Mouse (Mus musculus): Measurements from ENCODE around the gene Wdr31.
"Not testable (repeated sequence)": the region's sequence is repeated elsewhere in the genome, so short reads cannot be mapped to it uniquely, and the experiment has no call there.

Wdr31 gene

GRCm38 (mm10) chr4:62496815-62497214 is 26.1 kb upstream of the Wdr31 start:
- intact Hi-C loops (cut with DNase I), result no loop called here

GRCm38 (mm10) chr4:62495946-62496345 is 25.2 kb upstream of the Wdr31 start:
- intact Hi-C loops (cut with DNase I), result no loop called here

- intact Hi-C loops (cut with DNase I), result no loop called here
Observed at GRCm38 (mm10) chr4:62494230-62494629, 23.5 kb upstream of the Wdr31 start.

DNA sequence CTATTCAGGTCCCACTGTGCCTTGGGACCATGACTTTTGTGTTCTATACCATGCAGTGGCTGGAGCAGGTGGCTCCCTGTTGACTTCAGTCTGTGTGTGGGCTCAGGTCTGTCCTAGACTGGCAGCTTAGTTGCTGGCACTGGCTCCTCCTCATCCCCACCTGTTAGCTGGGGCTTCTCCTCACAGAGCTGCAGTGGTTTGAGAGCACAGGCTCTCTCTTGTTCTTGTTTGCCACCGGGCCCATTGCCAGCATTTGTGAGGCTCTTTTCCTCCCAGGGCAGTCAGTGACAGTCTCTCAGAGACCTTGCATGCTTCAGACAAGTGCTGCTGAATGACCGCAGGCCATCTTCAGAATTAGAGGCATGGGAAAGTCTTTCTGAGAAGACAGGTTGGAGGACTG is 22.0 kb upstream of the Wdr31 start:
- intact Hi-C loops (cut with DNase I), result no loop called here

- intact Hi-C loops (cut with DNase I), result no loop called here
Observed at GRCm38 (mm10) chr4:62487914-62488313, 17.2 kb upstream of the Wdr31 start.

GRCm38 (mm10) chr4:62487172-62487571 is 16.5 kb upstream of the Wdr31 start:
- intact Hi-C loops (cut with DNase I), result no loop called here

GRCm38 (mm10) chr4:62486162-62486696 is 15.5 kb upstream of the Wdr31 start:
- intact Hi-C loops (cut with DNase I), result no loop called here

GRCm38 (mm10) chr4:62485450-62486161 is 14.9 kb upstream of the Wdr31 start:
- intact Hi-C loops (cut with DNase I), result no loop called here

GRCm38 (mm10) chr4:62484928-62485327 is 14.2 kb upstream of the Wdr31 start:
- intact Hi-C loops (cut with DNase I), result no loop called here

DNA sequence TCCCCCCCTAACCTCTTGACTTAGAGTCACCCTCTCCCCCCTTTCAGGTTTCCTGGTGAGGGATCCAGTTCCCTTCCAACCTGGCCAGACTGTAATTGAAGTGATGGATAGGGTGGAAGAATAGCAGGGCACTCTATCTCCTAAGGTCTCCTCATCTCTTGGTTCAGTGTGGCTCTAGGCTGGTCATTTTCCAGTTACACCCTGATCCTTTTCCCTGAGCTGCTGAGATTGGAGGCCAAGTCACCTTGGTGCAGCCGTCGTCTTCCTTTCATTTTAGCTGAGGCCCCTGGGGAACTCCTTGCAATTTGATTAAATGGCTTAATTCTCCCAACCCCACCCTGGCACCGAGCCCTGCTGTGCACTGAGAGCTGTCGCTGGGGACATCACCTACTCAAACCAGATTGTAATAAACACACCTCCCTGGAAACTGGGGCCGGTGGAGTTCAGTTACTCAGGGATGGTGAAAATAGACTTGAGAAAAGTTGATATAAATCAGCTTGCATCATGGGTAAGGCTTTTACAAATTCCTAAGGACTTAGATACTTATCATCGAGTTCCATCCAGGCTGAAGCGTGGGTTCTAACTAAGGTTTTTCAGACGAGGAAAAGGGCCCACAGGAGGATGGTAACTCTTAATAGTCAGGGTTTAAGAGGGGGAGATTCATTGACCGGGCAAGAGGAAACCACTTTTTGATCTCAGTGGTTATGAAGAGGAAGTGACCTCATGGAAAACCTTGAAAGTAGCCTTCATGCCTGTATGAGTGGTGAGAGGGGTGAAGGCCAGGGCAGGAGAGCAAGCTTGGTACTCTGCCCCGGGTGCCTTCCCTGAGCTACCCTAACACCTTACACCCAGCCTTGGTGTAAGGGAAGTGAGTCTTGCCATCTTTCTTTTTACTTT is 10.3 kb upstream of the Wdr31 start:
- intact Hi-C loops (cut with DNase I), result no loop called here

- intact Hi-C loops (cut with DNase I), result no loop called here
Observed at GRCm38 (mm10) chr4:62479937-62480708, 9.4 kb upstream of the Wdr31 start, which contains the start of gene Bspry. TSS of gene Bspry (plus strand) at chr4:62480053.

DNA sequence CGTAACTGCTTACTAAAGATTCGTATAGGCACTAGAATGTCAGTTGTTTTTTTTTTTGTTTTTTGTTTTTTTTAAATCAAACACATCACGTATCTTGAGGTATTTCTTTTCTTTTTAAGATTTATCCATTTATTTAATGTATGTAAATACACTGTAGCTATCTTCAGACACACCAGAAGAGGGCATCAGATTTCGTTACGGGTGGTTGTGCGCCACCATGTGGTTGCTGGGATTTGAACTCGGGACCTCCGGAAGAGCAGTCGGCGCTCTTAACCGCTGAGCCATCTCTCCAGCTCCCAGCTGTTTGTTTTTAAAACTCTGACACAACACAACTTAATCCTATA is 8.9 kb upstream of the Wdr31 start:
- intact Hi-C loops (cut with DNase I), result not testable (repeated sequence)

DNA sequence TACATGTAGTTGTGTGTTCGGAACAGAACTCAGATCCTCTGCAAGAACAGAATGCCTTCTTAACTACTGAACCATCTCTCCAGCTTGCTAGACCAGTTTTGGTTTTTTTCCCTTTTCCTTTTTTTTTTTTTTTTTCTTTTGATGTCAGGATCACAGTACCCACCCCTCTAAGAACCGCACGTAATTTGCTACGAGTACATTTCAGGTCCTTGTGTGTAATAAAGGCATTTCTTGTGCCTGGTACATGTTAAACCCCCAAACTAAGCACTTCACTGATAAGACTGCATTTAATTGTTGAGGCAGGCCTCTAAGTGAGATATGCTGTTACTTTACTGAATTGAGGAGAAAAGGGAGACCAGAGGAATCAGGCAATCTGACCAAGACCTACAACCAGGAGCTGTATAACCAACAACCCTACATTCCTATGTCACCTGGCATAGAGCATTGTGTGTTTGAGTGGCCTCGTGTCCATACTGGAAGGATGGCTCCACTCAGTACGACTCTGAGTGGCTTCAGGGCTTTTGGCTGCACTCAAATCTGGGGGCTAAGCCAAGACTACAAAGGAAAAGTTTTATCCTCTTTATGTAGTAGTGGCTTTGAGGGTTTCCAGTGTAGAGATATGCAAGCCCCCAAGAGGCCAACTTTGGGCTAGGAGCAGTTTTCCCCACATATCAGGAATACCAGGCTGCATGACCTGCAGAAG is 7.0 kb upstream of the Wdr31 start:
- intact Hi-C loops (cut with DNase I), result no loop called here

GRCm38 (mm10) chr4:62475793-62476192 is 5.1 kb upstream of the Wdr31 start:
- intact Hi-C loops (cut with DNase I), result no loop called here

- intact Hi-C loops (cut with DNase I), result no loop called here
Observed at GRCm38 (mm10) chr4:62475131-62475530, 4.4 kb upstream of the Wdr31 start.

DNA sequence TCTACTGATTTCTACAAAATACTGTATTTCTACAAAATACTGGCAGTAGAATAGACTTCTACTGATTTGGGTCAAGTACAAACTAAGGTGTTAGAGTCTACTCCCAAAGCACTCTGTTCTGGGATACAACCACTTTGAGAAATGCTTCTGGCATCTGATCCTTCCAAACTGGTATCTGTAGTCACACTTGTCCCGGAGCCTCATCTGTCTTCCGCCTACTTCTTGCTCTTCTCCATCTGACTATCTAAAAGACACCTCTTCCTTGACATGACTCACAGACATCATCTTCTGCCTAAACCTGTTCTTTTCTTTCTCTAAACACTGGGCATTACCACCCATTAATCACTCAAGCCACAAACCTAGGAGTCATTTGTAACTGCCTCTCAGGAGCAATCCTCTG is 1.4 kb upstream of the Wdr31 start:
- intact Hi-C loops (cut with DNase I), result no loop called here

DNA sequence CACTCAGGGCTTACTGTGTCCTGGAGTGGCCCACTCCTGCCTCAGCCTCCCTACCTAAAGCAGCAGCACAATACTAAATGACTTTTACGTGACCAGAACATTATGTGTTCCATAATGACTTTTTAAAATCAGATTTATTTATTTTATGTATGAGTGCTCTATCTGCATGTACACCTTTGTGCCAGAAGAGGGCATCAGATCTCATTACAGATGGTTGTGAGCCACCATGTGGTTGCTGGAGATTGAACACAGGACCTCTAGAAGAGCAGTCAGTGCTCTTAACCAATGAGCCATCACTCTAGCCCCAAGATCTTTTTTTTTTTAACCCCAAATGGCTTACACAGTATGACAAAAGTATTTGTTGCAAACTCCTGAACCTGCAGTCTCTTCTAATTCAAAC is 2.5 kb downstream of the Wdr31 start:
- intact Hi-C loops (cut with DNase I), result loop anchor here (10.0 kb wide), 1 partner anchor 227 kb away; no protein-coding TSS in a partner anchor

- intact Hi-C loops (cut with DNase I), result loop anchor here (10.0 kb wide), 1 partner anchor 232 kb away; no protein-coding TSS in a partner anchor
Observed at GRCm38 (mm10) chr4:62463124-62463523, 7.6 kb downstream of the Wdr31 start.

GRCm38 (mm10) chr4:62460348-62460747 is 10.3 kb downstream of the Wdr31 start:
- intact Hi-C loops (cut with DNase I), result loop anchor here (10.0 kb wide), 1 partner anchor 234 kb away; no protein-coding TSS in a partner anchor

- intact Hi-C loops (cut with DNase I), result loop anchor here (10.0 kb wide), 1 partner anchor 306 kb away; no protein-coding TSS in a partner anchor
Observed at GRCm38 (mm10) chr4:62459081-62459480, 11.6 kb downstream of the Wdr31 start.

DNA sequence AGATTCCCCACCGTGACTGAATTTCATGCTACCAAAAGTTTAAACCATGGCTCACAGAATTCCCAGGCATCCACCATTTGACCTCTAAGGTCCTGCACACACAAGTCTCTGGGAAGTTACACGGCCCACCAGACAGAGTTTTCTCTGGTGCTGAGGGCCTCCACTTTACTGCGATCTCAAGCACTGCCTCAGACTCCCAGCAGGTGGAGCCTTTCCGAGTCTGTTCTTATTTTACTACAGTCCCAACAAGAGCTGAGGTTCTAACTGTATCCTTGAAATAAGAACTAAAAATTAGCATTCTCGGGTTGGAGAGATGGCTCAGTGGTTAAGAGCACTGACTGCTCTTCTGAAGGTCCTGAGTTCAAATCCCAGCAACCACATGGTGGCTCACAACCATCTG is 15.7 kb downstream of the Wdr31 start:
- intact Hi-C loops (cut with DNase I), result loop anchor here (10.0 kb wide), 1 partner anchor 310 kb away; no protein-coding TSS in a partner anchor
